Mouse (Mus musculus) heart, adult 11 months (tissue): ENCODE measurements around the gene Fam219b.
A peak's percentile ranks its signal among the peaks of the same experiment; 100 is the strongest.

ENCODE experiments used
- DNase-seq: peaks from one replicate; pipeline ENCODE4 v3.0.0; 2022

Gene Fam219b

DNA sequence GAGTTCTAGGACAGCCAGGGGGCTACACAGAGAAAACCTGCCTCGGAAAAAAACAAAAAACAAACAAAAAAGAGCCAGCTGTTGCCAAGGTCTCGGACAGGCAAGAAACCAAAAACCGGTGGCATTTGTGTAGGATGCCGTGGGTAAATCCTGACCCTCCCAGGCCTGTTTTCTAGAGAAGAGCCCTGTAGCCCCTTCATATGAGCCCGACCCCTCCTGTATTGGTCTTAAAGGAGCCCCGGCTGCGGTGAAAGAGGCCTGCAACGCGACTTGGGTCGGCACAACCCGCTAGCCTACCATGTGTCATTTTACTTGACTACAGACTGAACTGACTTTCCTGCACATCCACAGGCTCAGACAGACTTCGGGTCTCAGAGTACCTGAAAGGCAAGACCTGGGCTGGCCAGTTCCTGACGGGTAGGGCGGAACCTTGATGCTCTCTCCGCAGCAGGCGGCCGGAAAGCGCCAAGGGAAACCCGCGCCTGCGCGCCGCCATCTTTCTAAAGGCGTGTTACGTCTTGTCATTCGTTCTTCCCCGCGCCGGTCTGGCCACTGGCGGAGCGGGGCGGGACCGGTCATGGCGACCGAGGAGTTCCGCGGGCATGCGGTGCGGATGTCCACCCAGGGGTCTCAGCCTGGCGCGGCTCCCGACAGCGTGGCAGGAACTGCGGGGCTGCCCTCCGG, at the start of gene Fam219b:
Fam219b (plus strand) TSS at position 485 of the 684 bp plus-strand sequence.
- peak; percentile 99 for DNase-seq

DNA sequence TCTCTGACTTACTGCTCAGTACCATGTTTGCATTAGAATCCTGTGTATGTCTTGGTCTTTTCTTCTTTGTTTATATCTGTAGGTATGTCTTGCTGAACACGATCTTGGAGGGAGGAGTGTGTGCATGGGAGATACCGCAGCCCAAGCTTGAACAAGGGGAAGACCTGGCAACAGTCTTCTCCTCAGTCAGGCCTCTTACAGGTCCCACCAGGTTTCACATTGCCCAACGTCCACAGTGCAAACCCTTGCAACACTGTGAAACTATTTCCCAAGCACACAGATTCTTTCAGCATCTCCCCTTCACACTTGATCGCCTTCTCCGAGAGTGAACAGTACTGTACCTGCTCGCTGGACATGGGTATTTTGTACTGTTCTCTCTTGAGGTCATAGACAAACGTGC, 49.5 kb upstream of the Fam219b start:
- DNase-seq, result no peak

DNA sequence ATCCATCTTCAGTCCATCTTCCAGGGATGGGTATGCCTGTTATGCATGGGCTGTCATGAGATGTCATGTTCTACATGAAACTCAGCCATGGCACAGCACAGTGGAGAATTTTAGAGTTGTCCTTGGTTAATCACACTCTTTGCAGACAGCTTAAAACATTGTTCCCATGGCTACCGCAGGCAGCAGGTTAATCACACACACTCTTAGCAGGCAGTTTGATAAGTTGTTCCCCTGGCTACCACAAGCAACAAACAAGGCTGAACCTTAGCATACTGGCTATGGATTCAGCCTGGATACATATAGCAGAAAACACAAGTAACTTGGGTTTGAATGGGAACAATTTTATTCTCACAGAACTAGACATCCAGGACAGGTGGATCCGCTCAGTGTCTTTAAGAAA, 43.8 kb upstream of the Fam219b start:
- DNase-seq, result no peak

DNA sequence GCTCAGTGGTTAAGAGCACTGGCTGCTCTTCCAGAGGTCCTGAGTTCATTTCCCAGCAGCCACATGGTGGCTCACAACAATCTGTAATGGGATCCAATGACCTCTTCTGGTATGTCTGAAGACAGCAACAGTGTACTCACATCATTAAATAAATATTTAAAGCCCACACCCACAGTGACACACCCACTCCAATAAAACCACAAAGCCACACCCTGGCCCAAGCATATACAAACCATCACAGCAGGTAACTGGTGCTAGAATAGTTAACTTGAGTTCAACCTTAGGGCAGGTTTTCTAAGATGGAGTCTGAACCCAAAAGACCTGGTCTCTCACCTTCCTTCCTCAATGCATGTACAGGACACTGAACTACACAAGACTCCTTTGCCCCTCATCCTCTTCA, 42.4 kb upstream of the Fam219b start:
- DNase-seq, result no peak

DNA sequence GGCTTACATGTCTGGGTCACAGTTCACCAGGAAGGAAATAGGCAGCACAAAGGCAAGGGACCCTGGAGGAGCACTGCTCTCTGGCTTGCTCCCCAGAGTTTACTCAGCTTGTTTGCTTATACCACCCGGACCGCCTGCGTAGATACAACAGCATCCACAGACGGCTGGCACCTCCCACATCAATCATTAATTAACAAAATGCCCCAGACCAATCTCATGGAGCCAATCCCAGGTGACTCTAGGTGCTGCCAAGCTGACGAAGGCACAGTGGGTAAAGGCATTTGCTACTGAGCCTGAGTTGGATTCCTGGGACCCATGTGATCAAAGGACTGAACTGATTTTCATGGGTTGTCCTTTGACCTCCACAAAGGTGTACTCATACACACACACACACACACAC, 40.1 kb upstream of the Fam219b start:
- no peak for DNase-seq

DNA sequence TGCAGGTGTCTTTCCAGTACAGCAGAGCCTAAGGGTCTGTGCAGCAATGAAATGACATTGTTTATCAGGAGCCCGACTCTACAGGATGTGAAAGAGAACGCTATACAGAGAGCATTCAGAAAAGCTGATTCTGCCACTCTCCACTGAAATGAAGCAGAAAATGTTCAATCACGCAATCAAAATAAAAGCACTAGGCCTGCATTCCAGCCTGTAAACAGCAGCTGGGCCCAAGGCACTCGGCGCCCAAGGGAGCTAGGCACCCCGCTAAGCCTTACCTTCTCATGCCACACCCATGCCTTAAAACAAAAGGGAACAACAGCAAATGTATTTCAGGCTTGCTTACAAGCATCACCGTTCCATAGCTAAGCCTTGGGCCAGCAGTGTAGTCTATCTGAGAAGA, 38.8 kb upstream of the Fam219b start:
- no peak for DNase-seq

DNA sequence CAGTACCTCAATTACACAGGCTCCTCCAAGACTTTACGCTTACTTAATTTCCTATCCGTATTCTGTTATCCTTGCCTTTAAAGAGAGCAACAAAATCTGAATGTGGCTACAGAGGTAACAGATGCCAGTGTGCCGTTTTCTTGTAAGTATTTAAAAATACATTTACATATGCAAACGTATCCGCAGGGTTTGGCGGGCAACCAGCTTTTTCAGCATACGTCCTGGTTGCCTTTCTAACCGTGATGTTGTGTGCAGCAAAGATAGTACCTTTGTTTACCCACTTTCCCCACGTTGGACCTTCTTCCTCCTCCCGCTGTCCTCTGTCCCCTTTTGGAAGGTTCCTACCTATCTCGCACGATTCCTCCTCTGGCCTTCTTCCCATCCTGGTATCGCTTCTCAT, 35.9 kb upstream of the Fam219b start:
- no peak for DNase-seq

DNA sequence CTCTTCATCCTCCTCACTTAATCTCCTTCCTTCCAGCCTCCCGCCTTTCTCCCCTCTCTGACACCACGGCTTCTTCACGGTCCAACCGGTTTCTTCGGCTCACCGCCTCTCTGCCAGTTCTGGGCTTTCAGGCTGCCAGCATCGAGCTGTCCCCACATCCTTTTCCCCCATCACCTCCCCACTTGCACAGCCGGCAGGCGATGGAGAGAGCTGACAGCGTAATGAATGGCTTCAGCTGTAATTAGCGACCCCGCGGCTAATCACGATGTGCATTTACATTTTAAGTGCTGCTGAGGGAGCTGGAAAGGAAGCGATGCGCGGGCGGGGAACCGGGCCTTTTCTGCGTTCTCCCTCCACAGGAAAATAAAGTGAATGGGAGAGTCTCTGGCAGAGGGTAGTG, 35.5 kb upstream of the Fam219b start:
- DNase-seq, result peak; percentile 87

DNA sequence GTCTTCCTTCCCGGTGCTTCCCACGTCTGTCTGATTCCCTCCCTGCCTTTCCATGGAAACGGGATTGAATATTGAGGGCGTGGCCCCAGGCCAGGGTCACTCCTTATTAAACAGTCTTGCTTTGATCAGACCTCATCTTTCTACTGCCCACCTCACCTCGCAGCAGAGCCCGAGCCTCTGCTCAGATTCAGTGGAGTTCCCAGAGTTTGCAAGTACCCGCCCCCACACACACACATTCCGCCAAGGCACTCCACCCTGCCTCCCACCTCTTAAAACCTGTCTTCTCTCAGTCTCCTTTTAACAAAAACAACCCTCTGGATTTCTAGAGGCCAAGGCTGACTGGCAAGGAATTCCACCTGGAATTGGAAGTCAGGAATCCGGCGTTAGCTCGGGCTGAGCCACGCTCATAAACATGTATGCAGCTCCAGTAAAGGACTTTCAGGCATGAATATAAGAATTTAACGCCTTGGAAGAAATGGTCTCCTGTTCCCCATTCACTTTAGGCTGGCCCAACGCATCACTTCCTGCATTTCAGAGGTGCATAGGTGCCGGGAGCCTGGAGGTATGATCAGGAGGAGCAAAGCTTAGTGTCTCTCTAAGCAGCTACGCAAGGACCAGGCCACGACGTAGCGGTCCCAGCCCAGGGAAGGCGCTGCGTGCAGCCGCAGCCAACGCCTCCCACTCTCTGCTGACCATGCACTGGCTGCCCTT, 34.3 kb upstream of the Fam219b start:
- peak; percentile 92 for DNase-seq

DNA sequence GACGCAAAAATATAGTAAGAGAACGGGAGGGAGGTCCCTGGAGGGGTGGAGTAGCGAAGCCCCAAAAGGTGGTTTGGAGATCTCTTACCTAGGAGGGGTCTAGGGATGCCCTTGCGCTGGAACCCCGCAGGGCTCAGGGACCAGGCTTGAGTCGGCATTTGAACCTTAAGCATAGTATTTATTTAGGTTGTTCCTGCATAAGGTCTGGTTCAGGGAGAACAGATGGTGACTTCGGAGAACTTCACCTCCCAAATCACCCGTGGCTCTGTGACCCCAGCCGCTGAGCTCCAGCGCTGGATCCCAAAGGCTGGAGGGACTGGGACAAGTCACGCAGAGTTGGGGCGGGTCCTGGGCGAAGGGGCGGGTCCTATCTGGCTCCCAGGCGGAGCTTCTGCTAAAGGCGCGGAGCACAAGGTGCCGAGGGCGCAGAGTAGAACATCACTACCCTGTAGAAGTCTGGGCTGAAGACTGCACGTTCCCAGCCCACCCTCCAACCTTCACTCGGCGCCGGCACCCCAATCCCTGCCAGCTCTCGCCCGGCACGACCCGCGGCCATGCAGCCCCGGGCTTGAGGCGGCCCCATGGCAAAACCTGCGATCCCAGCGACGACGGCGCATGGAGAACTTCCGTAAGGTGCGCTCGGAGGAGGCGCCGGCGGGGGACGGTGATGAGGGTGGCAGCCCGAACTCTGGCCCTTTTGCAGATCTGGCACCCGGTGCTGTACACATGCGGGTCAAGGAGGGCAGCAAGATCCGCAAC, 33.5 kb upstream of the Fam219b start, which contains the start of gene Rpp25:
Rpp25 (plus strand) TSS at position 405 of the 759 bp plus-strand sequence.
- DNase-seq, result peak; percentile 98

DNA sequence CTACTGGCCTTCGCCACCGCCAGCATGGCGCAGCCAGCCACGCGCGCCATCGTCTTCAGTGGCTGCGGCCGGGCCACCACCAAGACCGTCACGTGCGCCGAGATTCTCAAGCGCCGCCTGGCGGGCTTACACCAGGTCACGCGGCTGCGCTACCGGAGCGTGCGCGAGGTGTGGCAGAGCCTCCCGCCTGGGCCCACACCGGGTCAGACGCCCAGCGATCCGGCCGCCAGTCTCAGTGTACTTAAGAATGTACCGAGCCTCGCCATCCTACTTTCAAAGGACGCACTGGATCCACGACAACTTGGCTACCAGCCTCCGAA, 33.0 kb upstream of the Fam219b start:
- DNase-seq, result peak; percentile 96

DNA sequence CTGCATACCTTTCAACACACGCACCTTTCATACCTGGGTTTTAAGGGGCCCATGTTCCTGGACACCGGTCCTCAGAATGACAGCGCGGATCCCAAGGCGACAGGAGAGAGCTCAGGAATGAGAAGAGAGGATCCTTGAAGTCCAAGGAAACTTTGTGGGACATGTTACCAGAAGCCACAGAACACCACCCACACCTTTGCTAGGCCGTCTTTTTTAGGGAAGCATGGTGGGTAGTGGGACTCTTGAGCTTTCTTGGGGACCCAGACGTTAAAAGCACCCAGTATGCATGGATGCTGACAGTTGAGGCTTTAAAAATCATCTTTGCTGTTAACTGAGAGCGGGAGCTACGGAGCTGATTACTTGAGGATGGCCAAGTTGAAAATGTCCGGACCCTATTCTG, 32.4 kb upstream of the Fam219b start:
- no peak for DNase-seq

DNA sequence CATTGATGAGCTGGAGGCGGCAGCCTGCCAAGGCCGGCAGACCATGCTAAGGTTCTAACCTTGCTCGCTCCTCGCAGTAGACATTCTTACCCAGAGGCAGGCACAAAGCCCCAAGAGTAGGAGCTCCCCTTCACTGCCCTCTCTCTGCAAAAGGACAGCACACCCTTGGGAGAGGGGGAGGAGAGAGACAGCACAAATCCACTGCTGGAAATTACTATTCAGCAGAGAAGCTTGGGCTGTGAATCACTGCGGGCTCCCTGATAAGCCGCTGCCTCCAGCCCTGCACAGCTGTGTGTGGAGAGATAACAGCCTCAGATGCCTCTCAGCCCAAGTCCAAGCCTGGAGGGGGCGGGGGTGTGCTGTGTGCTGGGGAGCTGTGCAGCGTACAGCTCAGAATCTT, 31.6 kb upstream of the Fam219b start:
- peak; percentile 98 for DNase-seq

DNA sequence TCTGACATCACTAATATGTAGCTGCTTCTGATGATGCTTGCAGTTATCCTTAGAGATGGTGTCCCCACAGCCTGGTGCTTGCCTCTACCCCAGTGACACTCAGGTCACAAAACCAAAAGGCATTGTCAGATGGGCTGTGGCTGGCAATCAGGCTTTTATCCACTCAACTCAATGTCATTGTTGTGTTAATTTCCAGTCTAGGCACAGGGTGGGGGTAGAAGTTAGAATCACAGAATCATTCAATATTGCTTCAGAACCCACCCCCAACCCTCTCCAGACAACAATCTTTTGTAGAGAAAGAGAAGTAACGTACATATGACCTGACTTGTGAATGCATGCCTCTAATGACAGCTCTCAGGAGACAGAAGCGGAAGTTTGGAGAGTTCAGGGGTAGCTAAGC, 26.8 kb upstream of the Fam219b start:
- no peak for DNase-seq

DNA sequence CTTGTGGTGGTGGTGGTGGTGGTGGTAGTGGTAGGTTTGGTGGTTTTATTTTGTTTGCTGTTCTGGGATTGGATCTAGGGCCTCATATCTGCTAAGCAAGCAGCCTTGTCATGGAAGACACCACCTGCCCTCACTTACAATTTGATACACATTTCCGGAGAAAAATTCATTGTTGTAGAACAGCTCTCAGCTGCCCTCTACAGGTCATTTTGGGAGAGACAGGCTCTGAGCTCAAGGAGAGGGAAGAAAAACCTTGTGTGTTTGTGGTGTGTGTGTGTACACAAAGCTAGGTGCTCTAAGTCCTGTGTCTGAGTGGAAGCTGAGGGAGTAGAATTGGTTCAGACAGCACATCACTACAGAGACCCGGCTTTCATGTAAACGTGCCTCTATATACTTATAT, 20.2 kb upstream of the Fam219b start:
- DNase-seq, result peak; percentile 86

DNA sequence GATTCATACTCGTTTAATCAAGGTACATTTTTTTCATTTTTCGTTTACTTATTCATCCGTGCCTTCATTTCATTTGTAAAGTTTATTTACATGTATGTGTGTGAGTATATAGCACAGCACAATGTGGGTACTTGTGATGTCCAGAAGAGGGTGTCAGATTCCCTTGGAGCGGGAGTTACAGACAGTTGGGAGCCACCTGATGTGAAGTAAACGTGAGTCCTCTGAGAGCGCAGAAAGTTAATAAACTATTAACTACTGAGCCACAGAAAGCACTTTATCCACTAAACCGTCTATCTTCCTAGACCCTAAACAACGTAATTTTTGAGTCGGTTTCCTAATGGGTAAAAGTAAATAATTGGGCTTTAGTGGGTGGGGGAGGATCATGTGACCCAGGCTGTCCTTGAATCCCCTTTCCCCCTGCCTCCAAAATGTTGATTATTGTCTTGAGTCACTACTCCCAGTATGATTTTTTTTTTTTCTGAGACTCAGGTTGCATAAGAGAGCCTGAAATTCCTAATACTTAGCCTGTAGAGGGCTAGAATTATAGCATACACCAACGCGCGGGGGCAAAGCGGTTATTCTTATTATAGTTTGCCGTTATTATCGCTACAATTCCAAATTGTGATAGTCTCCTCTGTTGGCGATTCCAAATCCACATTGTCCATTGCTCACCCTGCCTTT, 16.8 kb upstream of the Fam219b start:
- no peak for DNase-seq

DNA sequence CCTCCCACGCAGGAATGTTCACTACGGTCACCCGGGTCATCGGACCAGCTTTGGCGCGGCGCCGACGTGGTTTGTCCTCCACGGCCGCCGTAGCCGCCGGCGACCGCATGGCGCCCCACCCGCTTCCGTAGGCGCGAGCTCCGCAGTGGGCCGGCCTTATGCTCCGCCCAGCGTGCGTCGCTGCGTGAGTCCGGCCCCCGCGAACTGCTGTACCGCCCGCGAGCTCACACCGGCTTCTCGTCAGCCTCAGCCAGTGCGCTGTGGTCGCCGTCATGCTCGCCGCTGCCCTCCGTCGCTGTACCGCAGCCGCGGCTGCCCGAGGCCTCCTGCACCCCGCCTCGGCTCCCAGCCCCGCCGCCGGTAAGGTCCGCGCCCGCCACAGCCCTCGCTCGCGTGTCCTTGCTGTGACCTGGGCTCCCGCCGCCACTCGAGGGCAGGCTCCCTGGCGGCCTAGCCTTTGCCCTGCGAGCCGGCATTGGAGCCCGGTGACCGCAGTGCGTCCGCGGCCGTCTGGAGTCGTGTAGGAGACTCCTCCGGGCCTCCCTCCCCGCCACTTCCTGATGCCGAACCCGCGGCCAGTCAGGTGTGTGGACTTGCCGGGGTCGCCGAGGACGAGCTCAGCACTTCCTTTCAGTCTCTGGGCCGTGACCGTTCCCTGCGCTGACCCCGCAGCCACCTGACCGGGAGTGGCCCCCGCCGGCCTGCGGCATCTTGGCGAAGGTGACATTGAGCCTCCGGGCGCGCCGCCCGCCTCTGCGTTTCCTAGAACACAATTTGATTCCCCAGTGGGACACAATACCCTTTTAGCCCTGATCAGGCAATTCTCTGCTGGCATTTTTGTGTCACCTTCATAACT, 16.0 kb upstream of the Fam219b start, which contains the start of gene Cox5a:
Cox5a (plus strand) TSS at position 219 of the 856 bp plus-strand sequence.
- DNase-seq, result peak; percentile 100

DNA sequence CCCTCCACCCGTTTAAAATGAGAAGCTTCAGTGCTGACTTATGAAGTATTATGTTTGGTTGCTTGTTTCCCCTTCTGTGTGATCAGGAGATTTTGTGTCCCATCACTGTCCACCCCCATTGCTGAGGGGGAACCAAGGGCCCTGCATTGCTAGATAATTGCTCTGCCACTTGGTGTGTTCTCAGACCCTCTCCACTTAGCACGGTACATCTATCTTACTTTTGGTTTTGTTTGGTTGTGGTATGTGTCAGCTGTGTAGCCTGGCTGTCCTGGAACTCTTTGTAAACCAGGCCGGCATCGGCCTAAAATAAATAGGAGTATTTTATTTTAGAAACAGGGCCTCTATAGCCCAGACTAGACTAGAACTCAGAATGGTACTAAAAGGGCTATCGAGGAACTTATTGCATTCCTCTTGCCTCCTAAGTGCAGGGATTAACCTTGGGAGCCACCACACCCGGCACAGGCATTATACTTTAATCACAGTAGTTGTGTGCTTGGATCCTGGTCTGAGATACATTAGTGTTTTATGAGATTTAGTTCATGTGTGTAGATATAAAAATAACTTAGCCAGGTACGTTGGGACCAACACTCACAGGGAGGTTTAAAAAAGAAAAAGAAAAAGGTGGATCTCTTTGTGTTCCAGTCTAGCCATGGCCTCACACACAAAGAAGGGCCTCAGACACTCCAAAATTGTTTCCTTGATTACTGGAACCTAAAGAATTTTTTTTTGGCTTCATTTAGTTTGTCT, 15.0 kb upstream of the Fam219b start:
- peak; percentile 79 for DNase-seq

DNA sequence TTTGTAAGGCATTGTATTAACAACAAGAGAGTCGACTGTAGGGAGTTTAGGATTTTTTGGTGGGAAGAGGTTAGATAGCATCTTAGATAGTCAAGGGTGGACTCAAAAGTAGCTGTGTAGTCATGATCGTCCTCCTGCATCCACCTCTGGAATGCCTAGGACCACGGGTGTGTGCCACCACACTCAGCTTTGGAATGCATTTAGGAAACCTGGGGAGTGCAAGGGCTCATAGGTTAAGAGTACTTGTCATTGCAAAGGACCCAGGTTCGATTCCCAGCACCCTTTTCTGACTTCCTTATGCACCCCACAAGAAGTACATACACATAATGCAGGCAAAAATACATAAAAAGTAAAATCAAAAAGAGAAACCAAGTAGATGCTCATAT, 14.5 kb upstream of the Fam219b start:
- DNase-seq, result peak; percentile 86

DNA sequence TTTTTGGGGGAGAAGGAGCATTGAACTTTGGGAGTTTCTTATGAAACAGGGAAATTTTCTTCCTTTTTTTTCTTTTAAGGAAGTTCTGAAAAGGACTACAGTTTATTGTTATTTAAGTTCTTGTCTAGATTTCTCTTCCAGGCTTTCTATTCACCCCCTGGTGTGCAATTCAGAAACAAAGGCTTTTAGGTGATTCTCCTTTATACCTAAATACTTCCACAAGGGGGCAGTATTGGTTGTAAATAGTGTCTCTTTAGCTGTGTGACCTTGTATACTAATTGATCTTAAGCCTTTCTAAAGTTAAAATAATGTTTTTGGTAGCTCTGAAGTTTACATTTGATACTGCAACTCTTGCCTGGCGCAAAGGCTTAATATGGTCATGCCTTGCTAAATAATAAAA, 13.6 kb upstream of the Fam219b start:
- peak; percentile 75 for DNase-seq

DNA sequence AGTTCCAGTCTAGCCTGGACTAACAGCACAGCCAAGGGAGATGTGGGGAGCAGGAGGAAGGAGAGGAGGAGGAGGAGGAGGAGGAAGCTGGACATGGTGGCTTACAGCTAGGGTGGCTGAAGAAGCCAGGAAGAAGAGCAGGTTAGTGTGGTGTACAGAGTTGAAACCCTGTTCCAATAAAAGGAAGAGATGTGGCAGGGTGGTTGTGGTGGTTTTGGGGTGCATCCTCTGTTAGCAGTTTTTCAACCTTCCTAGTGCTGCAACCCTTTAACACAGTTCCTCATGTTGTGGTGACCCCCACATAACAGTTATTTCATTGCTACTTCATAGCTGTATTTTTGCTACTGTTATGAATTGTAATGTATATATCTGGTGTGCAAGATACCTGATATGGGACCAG, 12.9 kb upstream of the Fam219b start:
- peak; percentile 83 for DNase-seq

DNA sequence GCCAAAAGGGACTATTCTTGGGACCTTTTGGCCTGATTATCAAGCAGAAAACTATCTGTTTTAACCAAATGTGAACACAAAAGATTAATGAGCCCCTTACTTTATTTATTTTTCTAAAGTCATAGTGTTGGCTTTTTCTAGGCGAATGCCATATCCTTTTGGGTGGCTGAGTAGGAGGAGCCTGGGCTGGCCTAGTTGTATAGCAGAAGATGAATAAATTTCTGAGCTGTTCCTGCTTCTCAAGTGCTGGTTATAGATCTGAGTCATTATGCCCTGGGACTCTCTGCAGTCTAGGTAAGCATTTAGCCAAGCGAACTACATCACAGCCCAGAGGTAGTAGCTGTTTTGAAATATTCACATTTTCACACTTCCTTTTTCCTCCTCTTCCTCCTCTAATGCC, 11.8 kb upstream of the Fam219b start:
- DNase-seq, result peak; percentile 62
